Mouse (Mus musculus) midbrain, embryonic 14.5 days (tissue): ENCODE data around the gene Lrch1. TPM values are rescaled to one million over a fixed set of nuclear protein-coding genes. Genes with fewer than 3 reads are reported as not detected.

Experiments used
- polyA plus RNA-seq: library from polyadenylated mRNA; unstranded; fragments of >200 nt; fragmentation: Nextera tagmentation; extraction: Ambion mirVana; gene quantifications from 2 replicates; pipeline ENCODE4 v1.2.1, GENCODE M21; 2014

Gene Lrch1
- polyA plus RNA-seq, 1 experiment from 2014 or later: 19.4 TPM

Other genes with a start within 250 kb of the Lrch1 start
- 234 and 245 TPM in 2 replicates for gene Esd, start 215.6 kb downstream of the Lrch1 start, polyA plus RNA-seq
- gene Rubcnl, start 68.2 kb upstream of the Lrch1 start, polyA plus RNA-seq: 0.08 and 0.13 TPM in 2 replicates
- gene Lrrc63, start 183.0 kb upstream of the Lrch1 start, polyA plus RNA-seq: 0.08 TPM in 1 of 2 replicates, not detected in the other
- 5.1 and 19.0 TPM in 2 replicates for gene Lcp1, start 183.2 kb upstream of the Lrch1 start, polyA plus RNA-seq